Mouse (Mus musculus) intestine, postnatal 0 days (tissue): Measurements from ENCODE around the gene Ghrh. TPM values are rescaled to one million over a fixed set of nuclear protein-coding genes. Genes with fewer than 3 reads are reported as not detected.

Experiments used
- ATAC-seq: fragments of 200-750 bp; cut with Nextera tagmentation; 2 replicates; pipeline ENCODE4 v1.8.0; 2017; ENCODE audit warnings: mild to moderate bottlenecking, moderate TSS enrichment, moderate library complexity
- H3K27ac ChIP-seq: fragments of 300-500 bp; sonication (generic); 2 replicates; pipeline ENCODE4 v1.5.1; 2014; ENCODE audit warnings: mild to moderate bottlenecking, low read depth, low read length, moderate library complexity
- H3K27me3 ChIP-seq: fragments of 300-500 bp; sonication (generic); replicated peaks from 2 replicates; pipeline ENCODE4 v1.6.1; 2014; ENCODE audit warnings: low read length, mixed read lengths; ENCODE audit not compliant: control insufficient read depth, insufficient read depth
- H3K36me3 ChIP-seq: fragments of 300-500 bp; sonication (generic); 2 replicates; pipeline ENCODE4 v1.6.1; 2014; ENCODE audit warnings: mild to moderate bottlenecking, moderate library complexity; ENCODE audit not compliant: control insufficient read depth, insufficient read depth
- H3K4me1 ChIP-seq: fragments of 300-500 bp; sonication (generic); replicated peaks from 2 replicates; pipeline ENCODE4 v1.6.1; 2014; ENCODE audit warnings: antibody characterized with exemption, low read length, mixed read lengths; ENCODE audit not compliant: control insufficient read depth, insufficient read depth
- H3K4me2 ChIP-seq: fragments of 300-500 bp; sonication (generic); replicated peaks from 2 replicates; pipeline ENCODE4 v1.6.1; 2014; ENCODE audit warnings: low read depth, mild to moderate bottlenecking, moderate library complexity
- H3K4me3 ChIP-seq: fragments of 300-500 bp; sonication (generic); 2 replicates; pipeline ENCODE4 v1.5.1; 2014; ENCODE audit warnings: low read depth, low read length
- H3K9ac ChIP-seq: fragments of 300-500 bp; sonication (generic); 2 replicates; pipeline ENCODE4 v1.6.1; 2014; ENCODE audit warnings: mild to moderate bottlenecking, low read depth, low read length
- H3K9me3 ChIP-seq: fragments of 300-500 bp; sonication (generic); 2 replicates; pipeline ENCODE4 v1.6.1; 2016; ENCODE audit warnings: mixed run types; ENCODE audit not compliant: control insufficient read depth
- CTCF ChIP-seq: sonication (generic); IDR thresholded peaks from 2 replicates; pipeline ENCODE4 v1.5.1; 2016; ENCODE audit warnings: low read depth, mild to moderate bottlenecking, control low read depth, antibody characterized with exemption, moderate library complexity
- WGBS: fragments of 180-500 bp; shearing (Covaris S2); extraction: QIAGEN DNeasy Blood & Tissue Kit; methylation state at CpG from one replicate; pipeline ENCODE4 v1.1.7; 2014; 5-methylcytosine and 5-hydroxymethylcytosine counted together
- polyA plus RNA-seq: library from polyadenylated mRNA; unstranded; fragments of >200 nt; fragmentation: Nextera tagmentation; extraction: Ambion mirVana; gene quantifications from 2 replicates; pipeline ENCODE4 v1.2.1, GENCODE M21; 2015

The Ghrh gene
- polyA plus RNA-seq, 1 experiment from 2014 or later, result 0.26 TPM

- Histone ChIP-seq H3K9me3 (no peaks in the 10 kb centered on the region), H3K27me3 (no peaks in the 10 kb centered on the region), H3K36me3 (peaks cover 72% of the 10 kb centered on the region), H3K4me1 (no peaks in the 10 kb centered on the region), H3K27ac (no peak overlapping the region), H3K4me3 (no peak overlapping the region), H3K4me2 (no peak overlapping the region), H3K9ac (no peak overlapping the region)
- TF ChIP-seq CTCF, result no peak
- 82% methylated on average over 14 of the region's 14 CpGs for WGBS
- ATAC-seq, result no peak
Measured at GRCm38 (mm10) chr2:157316358-157316933, 30.9 kb downstream of the Ghrh start.

- Histone ChIP-seq H3K27me3 (no peaks in the 10 kb centered on the region), H3K4me3 (no peak overlapping the region), H3K36me3 (peaks cover 72% of the 10 kb centered on the region), H3K27ac (no peak overlapping the region), H3K4me1 (no peaks in the 10 kb centered on the region), H3K9me3 (no peaks in the 10 kb centered on the region), H3K4me2 (no peak overlapping the region), H3K9ac (no peak overlapping the region)
- 88% methylated on average over 6 of the region's 6 CpGs for WGBS
- ATAC-seq, result no peak
- TF ChIP-seq CTCF, result no peak
Measured at GRCm38 (mm10) chr2:157315486-157315885, 31.8 kb downstream of the Ghrh start.

GRCm38 (mm10) chr2:157314310-157314709 is 33.0 kb downstream of the Ghrh start:
- no peak overlapping the region for H3K27ac ChIP-seq
- TF ChIP-seq CTCF, result no peak
- peaks cover 80% of the 10 kb centered on the region for H3K36me3 ChIP-seq
- no peak for ATAC-seq
- H3K27me3 ChIP-seq, result no peaks in the 10 kb centered on the region
- WGBS, result 87% methylated on average over 7 of the region's 7 CpGs
- H3K9me3 ChIP-seq, result no peaks in the 10 kb centered on the region
- no peaks in the 10 kb centered on the region for H3K4me1 ChIP-seq
- H3K9ac ChIP-seq, result no peak overlapping the region
- no peak overlapping the region for H3K4me2 ChIP-seq
- no peak overlapping the region for H3K4me3 ChIP-seq

- Histone ChIP-seq H3K27ac (0 out of 2 replicates have a peak overlapping the region, but pooled peaks have one; percentile 35), H3K4me1 (no peaks in the 10 kb centered on the region), H3K9me3 (no peaks in the 10 kb centered on the region), H3K27me3 (no peaks in the 10 kb centered on the region), H3K4me3 (no peak overlapping the region), H3K36me3 (peaks cover 80% of the 10 kb centered on the region), H3K4me2 (no peak overlapping the region), H3K9ac (no peak overlapping the region)
- no peak for TF ChIP-seq CTCF
- WGBS, result 75% methylated on average over 3 of the region's 3 CpGs
- no peak for ATAC-seq
Measured at GRCm38 (mm10) chr2:157313718-157314117, 33.6 kb downstream of the Ghrh start.

GRCm38 (mm10) chr2:157310963-157311637 is 36.2 kb downstream of the Ghrh start:
- H3K27ac ChIP-seq, result no peak overlapping the region
- H3K9me3 ChIP-seq, result no peaks in the 10 kb centered on the region
- no peak overlapping the region for H3K9ac ChIP-seq
- no peak for TF ChIP-seq CTCF
- whole genome bisulfite sequencing, result 89% methylated on average over 6 of the region's 6 CpGs
- H3K4me2 ChIP-seq, result no peak overlapping the region
- no peak for ATAC-seq
- H3K4me1 ChIP-seq, result no peaks in the 10 kb centered on the region
- peaks cover 60% of the 10 kb centered on the region for H3K36me3 ChIP-seq
- H3K27me3 ChIP-seq, result no peaks in the 10 kb centered on the region
- H3K4me3 ChIP-seq, result no peak overlapping the region

GRCm38 (mm10) chr2:157309611-157310010 is 37.7 kb downstream of the Ghrh start:
- no peak for TF ChIP-seq CTCF
- H3K9me3 ChIP-seq, result no peaks in the 10 kb centered on the region
- no peak overlapping the region for H3K27ac ChIP-seq
- peaks cover 45% of the 10 kb centered on the region for H3K36me3 ChIP-seq
- H3K27me3 ChIP-seq, result no peaks in the 10 kb centered on the region
- 92% methylated on average over 8 of the region's 8 CpGs for WGBS
- no peak overlapping the region for H3K4me3 ChIP-seq
- ATAC-seq, result no peak
- H3K9ac ChIP-seq, result no peak overlapping the region
- no peak overlapping the region for H3K4me2 ChIP-seq
- H3K4me1 ChIP-seq, result no peaks in the 10 kb centered on the region
